Mouse (Mus musculus): ENCODE measurements around the gene Nat8f5.
"Not testable (repeated sequence)": the region's sequence is repeated elsewhere in the genome, so short reads cannot be mapped to it uniquely, and the experiment has no call there.

Nat8f5 gene

DNA sequence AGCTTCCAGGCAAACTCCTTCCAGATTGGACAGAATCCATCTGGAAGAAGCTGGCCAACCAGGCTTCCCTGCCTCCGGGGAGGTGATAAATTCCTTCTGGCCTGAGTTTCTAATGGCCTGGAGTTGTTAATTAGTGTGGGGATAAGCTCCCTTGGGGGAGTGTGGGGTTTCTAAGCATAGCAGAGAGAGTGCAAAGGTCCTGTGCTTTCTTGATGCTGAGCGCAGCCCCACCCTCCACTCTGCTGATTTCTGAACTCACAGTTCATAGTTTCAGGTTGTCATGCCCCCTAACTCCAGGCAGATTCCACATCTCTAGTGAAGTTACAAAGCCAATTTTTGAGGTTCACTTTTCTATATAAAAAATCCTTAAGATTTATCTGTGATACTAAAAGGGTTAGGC, 14.3 kb upstream of the Nat8f5 start:
- not testable (repeated sequence) for DNase-seq

DNA sequence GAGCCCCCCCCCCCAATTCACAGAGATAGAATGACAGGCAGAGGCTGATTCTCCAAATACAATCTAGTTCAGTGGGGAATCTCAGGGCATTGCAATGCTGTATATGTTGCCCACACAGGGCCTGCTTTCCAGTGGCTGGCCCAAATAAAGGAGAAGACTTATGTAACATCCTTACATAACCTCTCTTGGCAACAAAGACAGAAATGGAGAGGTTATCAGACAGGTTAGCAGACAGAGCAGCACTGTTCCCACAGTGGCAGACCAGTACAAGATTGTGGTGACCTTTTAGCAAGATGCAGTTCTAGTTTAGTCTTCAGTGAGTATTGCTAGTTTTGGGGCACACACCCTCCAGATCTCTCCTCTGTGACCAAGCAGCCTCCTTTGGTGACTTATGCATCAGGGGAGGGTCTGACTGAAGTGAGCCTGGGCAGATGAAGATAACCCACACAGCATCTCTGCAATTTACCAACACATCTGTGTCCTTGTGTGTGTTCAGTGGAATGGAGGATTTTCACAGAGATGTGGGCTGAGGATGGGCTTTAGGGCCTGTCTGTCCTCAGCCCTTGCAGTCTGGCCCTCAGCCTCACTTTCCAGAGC, 13.8 kb upstream of the Nat8f5 start:
- DNase-seq: peak; percentile 16 to 30

GRCm38 (mm10) chr6:85831796-85832321, 11.1 kb upstream of the Nat8f5 start, which contains the start of gene Nat8:
Gene Nat8, minus strand, starts transcription at chr6:85832082.
- no peak for DNase-seq

- DNase-seq: no peak
These were observed 8.7 kb upstream of the Nat8f5 start for GRCm38 (mm10) chr6:85829462-85829861.

DNA sequence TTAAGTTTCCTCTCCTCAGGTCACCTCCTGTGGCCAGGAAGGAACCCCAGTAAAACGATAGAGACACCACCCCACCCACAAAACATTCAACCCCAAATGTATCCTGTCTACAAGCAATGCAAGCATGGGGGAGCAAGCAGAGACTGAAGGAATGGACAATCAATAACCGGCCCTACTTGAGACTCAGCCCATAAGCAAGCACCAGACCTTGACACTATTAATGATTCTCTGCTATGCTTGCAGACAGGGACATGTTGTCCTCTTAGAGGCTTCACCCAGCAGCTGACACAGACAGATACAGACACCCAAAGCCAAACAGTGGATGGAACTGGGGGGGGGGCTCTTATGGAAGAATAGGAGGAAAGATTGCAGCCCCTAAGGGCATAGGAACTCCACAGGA, 5.1 kb upstream of the Nat8f5 start:
- no peak for DNase-seq

GRCm38 (mm10) chr6:85823382-85824090, 2.8 kb upstream of the Nat8f5 start:
- no peak for DNase-seq

GRCm38 (mm10) chr6:85822286-85822685, 1.5 kb upstream of the Nat8f5 start:
- DNase-seq: no peak

DNA sequence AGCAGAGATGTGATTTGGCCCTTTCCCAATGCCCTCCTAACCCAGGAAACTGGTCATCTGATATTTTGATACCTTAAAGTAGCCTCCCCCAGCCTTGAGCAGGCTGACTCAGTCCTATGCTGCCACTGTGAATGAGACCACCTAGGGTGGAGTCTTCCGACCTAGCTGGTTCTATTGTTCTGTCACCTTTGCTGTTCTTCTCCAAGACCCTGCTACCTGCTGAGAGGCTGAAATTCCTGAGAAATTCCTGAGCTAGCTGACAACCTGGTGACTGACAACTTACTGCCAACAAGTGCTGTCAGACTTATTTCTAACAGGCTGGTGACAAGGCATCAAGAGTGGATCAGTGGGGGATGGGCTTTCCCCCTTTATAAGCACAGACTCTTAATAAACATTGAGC, 2.4 kb downstream of the Nat8f5 start:
- DNase-seq: no peak

- DNase-seq: no peak
These were observed 7.4 kb downstream of the Nat8f5 start for GRCm38 (mm10) chr6:85813339-85813738.

DNA sequence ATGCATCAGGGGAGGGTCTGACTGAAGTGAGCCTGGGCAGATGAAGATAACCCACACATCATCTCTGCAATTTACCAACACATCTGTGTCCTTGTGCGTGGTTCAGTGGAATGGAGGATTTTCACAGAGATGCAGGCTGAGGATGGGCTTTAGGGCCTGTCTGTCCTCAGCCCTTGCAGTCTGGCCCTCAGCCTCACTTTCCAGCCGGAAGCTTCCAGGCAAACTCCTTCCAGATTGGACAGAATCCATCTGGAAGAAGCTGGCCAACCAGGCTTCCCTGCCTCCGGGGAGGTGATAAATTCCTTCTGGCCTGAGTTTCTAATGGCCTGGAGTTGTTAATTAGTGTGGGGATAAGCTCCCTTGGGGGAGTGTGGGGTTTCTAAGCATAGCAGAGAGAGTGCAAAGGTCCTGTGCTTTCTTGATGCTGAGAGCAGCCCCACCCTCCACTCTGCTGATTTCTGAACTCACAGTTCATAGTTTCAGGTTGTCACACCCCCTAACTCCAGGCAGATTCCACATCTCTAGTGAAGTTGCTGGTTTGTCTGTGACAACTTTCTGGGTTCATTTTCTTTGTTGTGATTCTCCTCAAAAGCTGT, 9.7 kb downstream of the Nat8f5 start:
- DNase-seq: not testable (repeated sequence)

DNA sequence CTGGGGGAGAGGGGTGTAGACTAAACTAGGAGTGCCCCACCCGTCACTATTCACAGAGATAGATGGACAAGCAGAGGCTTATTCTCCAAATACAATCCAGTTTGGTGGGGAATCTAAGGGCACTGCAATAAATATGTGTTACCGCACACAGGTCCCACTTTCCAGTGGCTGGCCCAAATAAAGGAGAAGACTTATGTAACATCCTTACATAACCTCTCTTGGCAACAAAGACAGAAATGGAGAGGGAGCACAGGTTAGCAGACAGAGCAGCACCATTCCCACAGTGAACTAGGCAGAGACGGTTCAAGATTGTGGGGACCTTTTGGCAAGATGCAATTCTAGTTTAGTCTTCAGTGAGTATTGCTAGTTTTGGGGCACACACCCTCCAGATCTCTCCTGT, 10.3 kb downstream of the Nat8f5 start:
- not testable (repeated sequence) for DNase-seq

GRCm38 (mm10) chr6:85809784-85810183, 11.0 kb downstream of the Nat8f5 start:
- not testable (repeated sequence) for DNase-seq

- not testable (repeated sequence) for DNase-seq
These were observed 17.6 kb downstream of the Nat8f5 start for GRCm38 (mm10) chr6:85803180-85803579.

Measured in cerebellum, adult 18-20 months (tissue).